Mouse (Mus musculus) forebrain, embryonic 14.5 days (tissue): ENCODE results near the gene Atp13a1. TPM values are rescaled to one million over a fixed set of nuclear protein-coding genes. Genes with fewer than 3 reads are reported as not detected.

Experiments used
- ATAC-seq: fragments of 200-750 bp; cut with Nextera tagmentation; 2 replicates; pipeline ENCODE4 v1.8.0; 2017; ENCODE audit warnings: mild to moderate bottlenecking, moderate library complexity
- DNase-seq: peaks from one replicate; pipeline ENCODE4 v3.0.0-alpha.2; 2015; ENCODE audit warnings: low spot score
- H3K27ac ChIP-seq: fragments of 300-500 bp; sonication (generic); 2 replicates; pipeline ENCODE4 v1.5.1; 2014; ENCODE audit warnings: low read depth, mild to moderate bottlenecking, control low read depth, low read length, moderate library complexity
- H3K27me3 ChIP-seq: fragments of 300-500 bp; sonication (generic); replicated peaks from 2 replicates; pipeline ENCODE4 v1.6.1; 2014; ENCODE audit warnings: low read length, control low read depth, mixed read lengths; ENCODE audit not compliant: control insufficient read depth, insufficient read depth
- H3K36me3 ChIP-seq: fragments of 300-500 bp; sonication (generic); 2 replicates; pipeline ENCODE4 v1.6.1; 2014; ENCODE audit warnings: low read length, control low read depth; ENCODE audit not compliant: control insufficient read depth, insufficient read depth
- H3K4me1 ChIP-seq: fragments of 300-500 bp; sonication (generic); 2 replicates; pipeline ENCODE4 v1.6.1; 2014; ENCODE audit warnings: antibody characterized with exemption, low read length, control low read depth; ENCODE audit not compliant: control insufficient read depth, insufficient read depth
- H3K4me2 ChIP-seq: fragments of 300-500 bp; sonication (generic); 2 replicates; pipeline ENCODE4 v1.6.1; 2014; ENCODE audit warnings: mild to moderate bottlenecking, control low read depth, low read length
- H3K4me3 ChIP-seq: fragments of 300-500 bp; sonication (generic); 2 replicates; pipeline ENCODE4 v1.5.1; 2014; ENCODE audit warnings: low read depth, low read length, control low read depth
- H3K9ac ChIP-seq: fragments of 300-500 bp; sonication (generic); 2 replicates; pipeline ENCODE4 v1.6.1; 2014; ENCODE audit warnings: mild to moderate bottlenecking, low read length, control low read depth, moderate library complexity
- H3K9me3 ChIP-seq: fragments of 300-500 bp; sonication (generic); replicated peaks from 2 replicates; pipeline ENCODE4 v1.6.1; 2016; ENCODE audit warnings: low read length, control low read depth, mixed read lengths; ENCODE audit not compliant: control insufficient read depth
- WGBS: fragments of 180-500 bp; shearing (Covaris S2); extraction: QIAGEN DNeasy Blood & Tissue Kit; methylation state at CpG from one replicate; pipeline ENCODE4 v1.1.7; 2014; 5-methylcytosine and 5-hydroxymethylcytosine counted together
- polyA plus RNA-seq: library from polyadenylated mRNA; unstranded; fragments of >200 nt; fragmentation: Nextera tagmentation; extraction: Ambion mirVana; gene quantifications from 2 replicates; pipeline ENCODE4 v1.2.1, GENCODE M21; 2014

Atp13a1 gene
- polyA plus RNA-seq, 1 experiment from 2014 or later: 31.4 TPM

- Histone ChIP-seq H3K4me1 (peaks cover 17% of the 10 kb centered on the region), H3K9ac (peak within 1 kb of the TSS; percentile 78), H3K27me3 (no peaks in the 10 kb centered on the region), H3K9me3 (no peaks in the 10 kb centered on the region), H3K36me3 (peaks cover 7% of the 10 kb centered on the region; the same call in 1 of the 2 replicates), H3K4me2 (peak within 1 kb of the TSS; percentile 56), H3K27ac (peak within 1 kb of the TSS; percentile 98), H3K4me3 (peak within 1 kb of the TSS; percentile 58)
- DNase-seq: peak; percentile 100
- peak; percentile 99 for ATAC-seq
- WGBS: under 1% methylated on average over 41 of the region's 41 CpGs
Measured at GRCm38 (mm10) chr8:69774503-69775148, 16.3 kb upstream of the Atp13a1 start, which contains the start of gene Gm20422. Gene Gm20422 (minus strand): TSS chr8:69774886.

GRCm38 (mm10) chr8:69775149-69775534, 15.8 kb upstream of the Atp13a1 start:
- H3K36me3 ChIP-seq: peaks cover 1% of the 10 kb centered on the region; the same call in 1 of the 2 replicates
- peak overlapping the region; percentile 98; the same call in 1 of the 2 replicates for H3K27ac ChIP-seq
- H3K4me2 ChIP-seq: peak overlapping the region; percentile 56
- 58% methylated on average over 2 of the region's 2 CpGs for WGBS
- DNase-seq: no peak
- H3K27me3 ChIP-seq: no peaks in the 10 kb centered on the region
- peak overlapping the region; percentile 58 for H3K4me3 ChIP-seq
- H3K9me3 ChIP-seq: no peaks in the 10 kb centered on the region
- peak overlapping the region; percentile 43 for H3K9ac ChIP-seq
- peaks cover 17% of the 10 kb centered on the region for H3K4me1 ChIP-seq
- ATAC-seq: no peak; the same call in 1 of the 2 replicates

GRCm38 (mm10) chr8:69777111-69777510, 13.9 kb upstream of the Atp13a1 start:
- H3K9me3 ChIP-seq: no peaks in the 10 kb centered on the region
- H3K4me2 ChIP-seq: no peak overlapping the region
- WGBS: 63% methylated on average over 11 of the region's 12 CpGs
- H3K4me1 ChIP-seq: peaks cover 12% of the 10 kb centered on the region
- ATAC-seq (no peak), DNase-seq (no peak)
- H3K27ac ChIP-seq: no peak overlapping the region
- H3K9ac ChIP-seq: no peak overlapping the region
- H3K36me3 ChIP-seq: no peaks in the 10 kb centered on the region
- no peaks in the 10 kb centered on the region for H3K27me3 ChIP-seq
- no peak overlapping the region for H3K4me3 ChIP-seq

GRCm38 (mm10) chr8:69789105-69789504, 1.9 kb upstream of the Atp13a1 start:
- WGBS: 95% methylated on average over 5 of the region's 5 CpGs

GRCm38 (mm10) chr8:69789731-69790130, 1.2 kb upstream of the Atp13a1 start:
- no peak for ATAC-seq
- no peak overlapping the region for H3K9ac ChIP-seq
- no peaks in the 10 kb centered on the region for H3K9me3 ChIP-seq
- H3K4me3 ChIP-seq: no peak overlapping the region
- no peaks in the 10 kb centered on the region for H3K27me3 ChIP-seq
- H3K4me1 ChIP-seq: peaks cover 14% of the 10 kb centered on the region
- DNase-seq: no peak
- H3K4me2 ChIP-seq: no peak overlapping the region
- WGBS: 73% methylated on average over 5 of the region's 5 CpGs
- peaks cover 18% of the 10 kb centered on the region for H3K36me3 ChIP-seq
- H3K27ac ChIP-seq: no peak overlapping the region

More at GRCm38 (mm10) chr8:69789105-69789504, 1.9 kb upstream of the Atp13a1 start:
- H3K4me1 ChIP-seq: peaks cover 14% of the 10 kb centered on the region
- no peak overlapping the region for H3K4me2 ChIP-seq
- DNase-seq (no peak), ATAC-seq (no peak)
- no peak overlapping the region for H3K27ac ChIP-seq
- H3K9me3 ChIP-seq: no peaks in the 10 kb centered on the region
- H3K4me3 ChIP-seq: no peak overlapping the region
- peaks cover 12% of the 10 kb centered on the region for H3K36me3 ChIP-seq
- H3K9ac ChIP-seq: no peak overlapping the region
- H3K27me3 ChIP-seq: no peaks in the 10 kb centered on the region

- WGBS: 25% methylated on average over 11 of the region's 11 CpGs
- H3K27me3 ChIP-seq: no peaks in the 10 kb centered on the region
- no peak overlapping the region for H3K27ac ChIP-seq
- H3K4me2 ChIP-seq: peak overlapping the region; percentile 90
- peak; percentile 26; the same call in 1 of the 2 replicates for ATAC-seq
- no peaks in the 10 kb centered on the region for H3K9me3 ChIP-seq
- DNase-seq: no peak
- H3K9ac ChIP-seq: peak overlapping the region; percentile 92
- peaks cover 24% of the 10 kb centered on the region for H3K36me3 ChIP-seq
- peaks cover 14% of the 10 kb centered on the region for H3K4me1 ChIP-seq
- peak overlapping the region; percentile 99 for H3K4me3 ChIP-seq
Measured at GRCm38 (mm10) chr8:69790364-69790763, 599 bp upstream of the Atp13a1 start.

GRCm38 (mm10) chr8:69791415-69792068, 579 bp downstream of the Atp13a1 start:
- WGBS: under 1% methylated on average over 46 of the region's 48 CpGs

GRCm38 (mm10) chr8:69793666-69794065, 2.7 kb downstream of the Atp13a1 start:
- 88% methylated on average over 4 of the region's 4 CpGs for WGBS
- H3K4me3 ChIP-seq: no peak overlapping the region
- H3K36me3 ChIP-seq: peaks cover 57% of the 10 kb centered on the region

More at GRCm38 (mm10) chr8:69791415-69792068, 579 bp downstream of the Atp13a1 start:
- H3K4me3 ChIP-seq: peak overlapping the region; percentile 99
- H3K4me1 ChIP-seq: peaks cover 14% of the 10 kb centered on the region
- DNase-seq: peak; percentile 23
- peak; percentile 78 for ATAC-seq
- no peaks in the 10 kb centered on the region for H3K27me3 ChIP-seq
- H3K4me2 ChIP-seq: peak overlapping the region; percentile 90
- H3K27ac ChIP-seq: peak overlapping the region; percentile 74
- H3K9ac ChIP-seq: peak overlapping the region; percentile 92
- no peaks in the 10 kb centered on the region for H3K9me3 ChIP-seq
- peaks cover 36% of the 10 kb centered on the region for H3K36me3 ChIP-seq

GRCm38 (mm10) chr8:69794096-69794495, 3.1 kb downstream of the Atp13a1 start:
- no peak overlapping the region for H3K9ac ChIP-seq
- no peak overlapping the region for H3K27ac ChIP-seq
- peaks cover 14% of the 10 kb centered on the region for H3K4me1 ChIP-seq
- H3K9me3 ChIP-seq: no peaks in the 10 kb centered on the region
- no peak overlapping the region for H3K4me2 ChIP-seq
- WGBS: 98% methylated on average over 3 of the region's 3 CpGs
- peaks cover 62% of the 10 kb centered on the region for H3K36me3 ChIP-seq
- ATAC-seq (no peak), DNase-seq (no peak)
- no peak overlapping the region for H3K4me3 ChIP-seq
- H3K27me3 ChIP-seq: no peaks in the 10 kb centered on the region

More at GRCm38 (mm10) chr8:69793666-69794065, 2.7 kb downstream of the Atp13a1 start:
- Histone ChIP-seq H3K27ac (no peak overlapping the region), H3K4me1 (peaks cover 14% of the 10 kb centered on the region), H3K9ac (no peak overlapping the region), H3K27me3 (no peaks in the 10 kb centered on the region), H3K9me3 (no peaks in the 10 kb centered on the region), H3K4me2 (no peak overlapping the region)
- ATAC-seq (no peak), DNase-seq (no peak)
